14 mouse cellular contexts compared by ENCODE assay signal in genomic region chrX:99438803-99439202, GRCm38 (mm10).
"Had no signal": no experiment of that assay in that cellular context is flagged by ENCODE, and none has a peak within 500 bp of the region (broad histone marks: within the 10 kb centered on the region; RNA-seq: fewer than 3 reads in every experiment).

No protein-coding gene starts in this region.

- H3K36me3 ChIP-seq: limb, embryonic 10.5 days; liver, embryonic 15.5 days; lung, embryonic 15.5 days; neural tube, embryonic 12.5 days had no signal

- H3K9me3 ChIP-seq: limb, embryonic 10.5 days; liver, embryonic 15.5 days; lung, embryonic 15.5 days; neural tube, embryonic 12.5 days had no signal

- H3K27me3 ChIP-seq: lung, embryonic 15.5 days had no signal

- H3K4me3 ChIP-seq: left cerebral cortex, adult 2 months; limb, embryonic 10.5 days; liver, embryonic 15.5 days; lung, embryonic 15.5 days; neural tube, embryonic 12.5 days had no signal

- H3K4me2 ChIP-seq: liver, embryonic 11.5 days; liver, embryonic 15.5 days; lung, embryonic 15.5 days; neural tube, embryonic 12.5 days had no signal

- H3K9ac ChIP-seq: liver, embryonic 15.5 days; lung, embryonic 15.5 days; neural tube, embryonic 12.5 days had no signal

- DNase-seq: kidney, adult 8-10 months; kidney, postnatal 4 days; midbrain, embryonic 14.5 days; retina, postnatal 1 day; right cerebral cortex, postnatal 4 days; spleen, adult 18-20 months; thymus, adult 2 months; thymus, postnatal 25 days had no signal

- H3K27ac ChIP-seq: left cerebral cortex, adult 2 months; limb, embryonic 10.5 days; liver, embryonic 15.5 days; lung, embryonic 15.5 days; neural tube, embryonic 12.5 days had no signal

- H3K4me1 ChIP-seq: liver, embryonic 15.5 days had no signal
